Mouse (Mus musculus) hindbrain, embryonic 15.5 days (tissue): ENCODE data around the gene Asgr2. TPM values are rescaled to one million over a fixed set of nuclear protein-coding genes. Genes with fewer than 3 reads are reported as not detected.

Experiments
- ATAC-seq: fragments of 200-750 bp; cut with Nextera tagmentation; 2 replicates; pipeline ENCODE4 v1.8.0; 2017; ENCODE audit warnings: low read depth, moderate number of reproducible peaks, moderate TSS enrichment; ENCODE audit not compliant: low FRiP score
- H3K27ac ChIP-seq: fragments of 300-500 bp; sonication (generic); replicated peaks from 2 replicates; pipeline ENCODE4 v1.5.1; 2015; ENCODE audit warnings: mild to moderate bottlenecking, inconsistent platforms
- H3K27me3 ChIP-seq: fragments of 300-500 bp; sonication (generic); 2 replicates; pipeline ENCODE4 v1.6.1; 2015; ENCODE audit warnings: control low read depth, inconsistent platforms
- H3K36me3 ChIP-seq: fragments of 300-500 bp; sonication (generic); 2 replicates; pipeline ENCODE4 v1.6.1; 2015; ENCODE audit warnings: control low read depth, inconsistent platforms
- H3K4me1 ChIP-seq: fragments of 300-500 bp; sonication (generic); replicated peaks from 2 replicates; pipeline ENCODE4 v1.6.1; 2015; ENCODE audit warnings: control low read depth, inconsistent platforms
- H3K4me2 ChIP-seq: fragments of 300-500 bp; sonication (generic); 2 replicates; pipeline ENCODE4 v1.6.1; 2015; ENCODE audit warnings: moderate library complexity, mild to moderate bottlenecking, inconsistent platforms
- H3K4me3 ChIP-seq: fragments of 300-500 bp; sonication (generic); 2 replicates; pipeline ENCODE4 v1.5.1; 2015; ENCODE audit warnings: mild to moderate bottlenecking, inconsistent platforms
- H3K9ac ChIP-seq: fragments of 300-500 bp; sonication (generic); 2 replicates; pipeline ENCODE4 v1.6.1; 2015; ENCODE audit warnings: inconsistent platforms
- H3K9me3 ChIP-seq: fragments of 300-500 bp; sonication (generic); 2 replicates; pipeline ENCODE4 v1.6.1; 2016; ENCODE audit warnings: control low read depth, inconsistent platforms
- WGBS: fragments of 180-500 bp; shearing (Covaris S2); methylation state at CpG from one replicate; pipeline ENCODE4 v1.1.7; 2015; 5-methylcytosine and 5-hydroxymethylcytosine counted together
- polyA plus RNA-seq: library from polyadenylated mRNA; unstranded; fragments of >200 nt; fragmentation: Nextera tagmentation; extraction: Ambion mirVana; gene quantifications from 2 replicates; pipeline ENCODE4 v1.2.1, GENCODE M21; 2015

The Asgr2 gene
- not detected in 2 replicates for polyA plus RNA-seq

GRCm38 (mm10) chr11:70091986-70092783, at the start of gene Asgr2:
Asgr2 (plus strand) TSS chr11:70092644.
- Histone ChIP-seq H3K4me2 (no peak within 1 kb of the TSS), H3K27ac (no peak within 1 kb of the TSS), H3K27me3 (no peaks in the 10 kb centered on the region), H3K4me3 (no peak within 1 kb of the TSS), H3K9me3 (no peaks in the 10 kb centered on the region), H3K9ac (no peak within 1 kb of the TSS), H3K36me3 (no peaks in the 10 kb centered on the region), H3K4me1 (no peaks in the 10 kb centered on the region)
- WGBS, result 80% methylated on average over 12 of the region's 12 CpGs
- ATAC-seq, result no peak

GRCm38 (mm10) chr11:70043665-70044064, 48.8 kb upstream of the Asgr2 start:
- Histone ChIP-seq H3K27me3 (no peaks in the 10 kb centered on the region), H3K9me3 (no peaks in the 10 kb centered on the region), H3K4me3 (no peak overlapping the region), H3K36me3 (peaks cover 53% of the 10 kb centered on the region), H3K27ac (no peak overlapping the region), H3K9ac (no peak overlapping the region), H3K4me2 (no peak overlapping the region), H3K4me1 (no peaks in the 10 kb centered on the region)
- 75% methylated on average over 7 of the region's 7 CpGs for WGBS
- no peak for ATAC-seq

DNA sequence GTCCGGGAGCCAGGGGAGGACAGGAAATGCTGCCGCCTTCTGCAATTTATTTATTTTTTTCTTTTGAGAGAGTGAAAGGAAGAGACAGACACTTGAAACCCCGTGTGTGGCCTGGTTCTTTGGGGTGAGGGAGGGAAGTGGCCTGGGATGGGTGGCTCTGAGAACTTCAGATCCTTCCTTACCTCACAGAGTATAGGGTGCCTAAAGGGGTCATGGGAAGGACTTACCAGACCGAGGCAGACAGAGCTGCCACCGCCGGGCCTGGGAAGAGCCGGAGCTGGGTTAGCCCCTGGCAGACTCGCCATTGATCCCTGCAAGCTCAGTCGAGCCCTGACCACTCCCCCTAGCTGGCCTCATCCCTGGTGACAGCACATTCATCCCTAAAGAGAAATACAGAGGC, 47.0 kb upstream of the Asgr2 start:
- no peaks in the 10 kb centered on the region for H3K27me3 ChIP-seq
- no peak for ATAC-seq
- H3K36me3 ChIP-seq, result peaks cover 44% of the 10 kb centered on the region
- WGBS, result 33% methylated on average over 9 of the region's 9 CpGs
- H3K9me3 ChIP-seq, result no peaks in the 10 kb centered on the region
- no peaks in the 10 kb centered on the region for H3K4me1 ChIP-seq
- H3K9ac ChIP-seq, result no peak overlapping the region
- no peak overlapping the region for H3K4me2 ChIP-seq
- no peak overlapping the region for H3K27ac ChIP-seq
- H3K4me3 ChIP-seq, result no peak overlapping the region

GRCm38 (mm10) chr11:70049366-70049765, 43.1 kb upstream of the Asgr2 start:
- WGBS, result 68% methylated on average over 6 of the region's 6 CpGs
- no peak overlapping the region for H3K4me3 ChIP-seq
- no peaks in the 10 kb centered on the region for H3K9me3 ChIP-seq
- H3K4me2 ChIP-seq, result no peak overlapping the region
- peaks cover 14% of the 10 kb centered on the region for H3K36me3 ChIP-seq
- H3K9ac ChIP-seq, result no peak overlapping the region
- no peak for ATAC-seq
- H3K27me3 ChIP-seq, result no peaks in the 10 kb centered on the region
- no peaks in the 10 kb centered on the region for H3K4me1 ChIP-seq
- no peak overlapping the region for H3K27ac ChIP-seq

DNA sequence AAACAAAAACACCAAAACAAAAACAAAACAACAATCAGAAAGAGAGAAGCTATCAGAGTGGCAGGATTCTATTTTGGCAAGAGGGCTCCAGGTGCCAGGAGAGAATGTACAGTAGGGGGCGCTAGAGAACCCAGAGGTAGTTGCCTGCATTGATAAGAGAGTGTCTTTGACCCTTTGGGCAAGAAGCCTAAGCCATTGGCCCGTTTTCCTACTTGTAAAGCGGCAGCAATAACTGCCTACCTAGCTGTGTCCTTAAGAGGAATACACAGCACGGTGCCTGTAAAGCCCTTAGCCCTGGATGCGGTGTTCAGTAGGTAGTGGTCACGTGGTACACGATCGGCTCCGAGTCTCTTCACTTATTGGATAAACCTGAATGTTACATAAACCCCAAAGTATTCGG, 42.6 kb upstream of the Asgr2 start:
- H3K9ac ChIP-seq, result no peak overlapping the region
- no peaks in the 10 kb centered on the region for H3K27me3 ChIP-seq
- WGBS, result 67% methylated on average over 10 of the region's 10 CpGs
- no peak overlapping the region for H3K27ac ChIP-seq
- no peaks in the 10 kb centered on the region for H3K4me1 ChIP-seq
- no peak overlapping the region for H3K4me2 ChIP-seq
- no peaks in the 10 kb centered on the region for H3K9me3 ChIP-seq
- peaks cover 10% of the 10 kb centered on the region; the same call in 1 of the 2 replicates for H3K36me3 ChIP-seq
- ATAC-seq, result no peak
- H3K4me3 ChIP-seq, result no peak overlapping the region

- Histone ChIP-seq H3K36me3 (no peaks in the 10 kb centered on the region), H3K9me3 (no peaks in the 10 kb centered on the region), H3K4me2 (no peak overlapping the region), H3K4me1 (peaks cover 4% of the 10 kb centered on the region), H3K27me3 (no peaks in the 10 kb centered on the region), H3K27ac (no peak overlapping the region), H3K9ac (no peak overlapping the region), H3K4me3 (no peak overlapping the region)
- no peak for ATAC-seq
- 76% methylated on average over 7 of the region's 7 CpGs for WGBS
Measured at GRCm38 (mm10) chr11:70053156-70053555, 39.3 kb upstream of the Asgr2 start.

DNA sequence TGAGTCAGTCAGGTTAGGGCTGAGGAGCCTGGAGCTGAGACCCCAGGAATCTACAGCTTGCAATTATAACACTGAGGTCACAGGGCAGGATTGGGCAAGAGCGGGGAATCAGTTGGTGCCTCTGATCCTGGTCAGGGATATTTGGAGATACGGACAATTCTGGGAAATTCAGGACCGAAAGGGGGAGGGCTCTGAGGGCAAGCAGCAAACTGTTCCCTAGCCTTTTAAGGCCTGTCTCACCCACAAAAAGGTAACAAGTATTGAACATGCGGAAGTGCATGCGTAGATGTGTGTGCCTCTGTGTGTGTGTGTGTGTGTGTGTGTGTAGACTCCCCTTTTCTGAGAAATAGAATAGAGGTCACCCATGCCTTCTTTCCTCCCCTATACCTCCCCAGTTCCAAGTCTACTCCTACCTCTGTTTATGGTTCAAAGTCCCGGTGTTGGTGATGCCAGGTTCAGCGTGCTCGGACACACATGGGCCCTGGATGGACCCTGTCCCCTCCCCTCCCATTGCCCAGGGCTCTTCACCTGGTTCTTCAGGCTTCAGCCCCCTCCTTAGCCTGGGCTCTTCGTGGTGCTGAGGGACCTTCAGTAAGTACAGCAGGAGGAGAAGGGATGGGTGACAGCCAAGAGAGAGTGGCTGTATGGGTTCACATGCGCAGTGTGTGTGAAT, 38.4 kb upstream of the Asgr2 start, which contains the start of gene Asgr1:
Gene Asgr1, plus strand, starts transcription at position 188 of the 673 bp plus-strand sequence.
- Histone ChIP-seq H3K27me3 (no peaks in the 10 kb centered on the region), H3K4me1 (peaks cover 4% of the 10 kb centered on the region), H3K4me2 (no peak within 1 kb of the TSS), H3K9me3 (no peaks in the 10 kb centered on the region), H3K27ac (no peak within 1 kb of the TSS), H3K36me3 (no peaks in the 10 kb centered on the region), H3K9ac (no peak within 1 kb of the TSS), H3K4me3 (no peak within 1 kb of the TSS)
- ATAC-seq, result no peak
- WGBS, result 85% methylated on average over 10 of the region's 10 CpGs

GRCm38 (mm10) chr11:70055618-70056214, 36.7 kb upstream of the Asgr2 start:
- Histone ChIP-seq H3K4me2 (peak overlapping the region; percentile 29), H3K36me3 (no peaks in the 10 kb centered on the region), H3K27ac (no peak overlapping the region), H3K9ac (no peak overlapping the region), H3K4me3 (no peak overlapping the region), H3K4me1 (peaks cover 4% of the 10 kb centered on the region), H3K27me3 (no peaks in the 10 kb centered on the region), H3K9me3 (no peaks in the 10 kb centered on the region)
- peak; percentile 54; the same call in 1 of the 2 replicates for ATAC-seq
- 29% methylated on average over 17 of the region's 18 CpGs for WGBS

- no peak for ATAC-seq
- H3K9me3 ChIP-seq, result no peaks in the 10 kb centered on the region
- H3K36me3 ChIP-seq, result no peaks in the 10 kb centered on the region
- no peak overlapping the region for H3K9ac ChIP-seq
- H3K4me1 ChIP-seq, result peaks cover 4% of the 10 kb centered on the region
- WGBS, result 79% methylated on average over 9 of the region's 9 CpGs
- H3K4me3 ChIP-seq, result no peak overlapping the region
- H3K4me2 ChIP-seq, result no peak overlapping the region
- H3K27ac ChIP-seq, result no peak overlapping the region
- no peaks in the 10 kb centered on the region for H3K27me3 ChIP-seq
Measured at GRCm38 (mm10) chr11:70057805-70058204, 34.6 kb upstream of the Asgr2 start.

DNA sequence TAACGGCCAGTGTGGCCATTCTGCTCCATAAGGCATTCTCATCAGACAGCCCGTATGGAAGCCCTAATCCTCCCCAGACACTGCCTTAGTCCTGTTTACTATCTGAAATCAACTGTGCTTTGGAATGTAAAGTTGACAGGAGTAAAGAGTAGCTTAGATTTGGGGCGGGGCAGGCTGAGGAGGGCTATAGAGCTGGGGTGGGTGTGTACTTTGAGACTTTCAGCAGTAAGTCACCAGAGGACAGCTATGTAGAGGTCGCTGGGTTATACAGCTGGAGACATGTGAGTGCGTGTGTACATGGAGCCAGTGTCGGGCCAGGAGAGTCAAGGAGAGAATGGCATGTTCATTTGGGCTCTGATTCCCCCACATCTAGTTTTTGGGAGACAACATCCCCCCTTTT, 32.5 kb upstream of the Asgr2 start:
- Histone ChIP-seq H3K9me3 (no peaks in the 10 kb centered on the region), H3K27ac (no peak overlapping the region), H3K9ac (no peak overlapping the region), H3K4me3 (no peak overlapping the region), H3K27me3 (no peaks in the 10 kb centered on the region), H3K36me3 (no peaks in the 10 kb centered on the region), H3K4me1 (peaks cover 4% of the 10 kb centered on the region), H3K4me2 (no peak overlapping the region)
- 73% methylated on average over 6 of the region's 6 CpGs for WGBS
- no peak for ATAC-seq

GRCm38 (mm10) chr11:70063053-70063452, 29.4 kb upstream of the Asgr2 start:
- Histone ChIP-seq H3K27me3 (no peaks in the 10 kb centered on the region), H3K9me3 (no peaks in the 10 kb centered on the region), H3K9ac (no peak overlapping the region), H3K27ac (no peak overlapping the region), H3K4me1 (no peaks in the 10 kb centered on the region), H3K4me3 (no peak overlapping the region), H3K36me3 (no peaks in the 10 kb centered on the region), H3K4me2 (no peak overlapping the region)
- 69% methylated on average over 3 of the region's 3 CpGs for WGBS
- no peak for ATAC-seq

- H3K27me3 ChIP-seq, result no peaks in the 10 kb centered on the region
- no peak overlapping the region for H3K27ac ChIP-seq
- H3K4me2 ChIP-seq, result no peak overlapping the region
- no peaks in the 10 kb centered on the region for H3K36me3 ChIP-seq
- H3K4me3 ChIP-seq, result no peak overlapping the region
- H3K9ac ChIP-seq, result no peak overlapping the region
- H3K4me1 ChIP-seq, result no peaks in the 10 kb centered on the region
- no peaks in the 10 kb centered on the region for H3K9me3 ChIP-seq
- 77% methylated on average over 4 of the region's 4 CpGs for WGBS
- no peak for ATAC-seq
Measured at GRCm38 (mm10) chr11:70066701-70067100, 25.7 kb upstream of the Asgr2 start.
